Mouse (Mus musculus) large intestine, adult 2 months (tissue): ENCODE results near the gene Cetn3. TPM values are rescaled to one million over a fixed set of nuclear protein-coding genes. Genes with fewer than 3 reads are reported as not detected.
A peak's percentile ranks its signal among the peaks of the same experiment; 100 is the strongest.

Experiments
- DNase-seq: peaks from one replicate; pipeline ENCODE4 v3.0.0-alpha.2; 2012; ENCODE audit warnings: low read depth, low spot score
- WGBS: fragments of 180-500 bp; shearing (Covaris S2); methylation state at CpG from one replicate; pipeline ENCODE4 v1.1.7; 2018; 5-methylcytosine and 5-hydroxymethylcytosine counted together
- polyA plus RNA-seq: library from polyadenylated mRNA; depleted of rRNA; stranded (reverse); fragments of >200 nt; gene quantifications from 2 replicates; pipeline ENCODE4 v1.2.3, GENCODE M21; 2012; rRNA removed

The Cetn3 gene
- 4.3 and 5.6 TPM in 2 replicates for polyA plus RNA-seq

DNA sequence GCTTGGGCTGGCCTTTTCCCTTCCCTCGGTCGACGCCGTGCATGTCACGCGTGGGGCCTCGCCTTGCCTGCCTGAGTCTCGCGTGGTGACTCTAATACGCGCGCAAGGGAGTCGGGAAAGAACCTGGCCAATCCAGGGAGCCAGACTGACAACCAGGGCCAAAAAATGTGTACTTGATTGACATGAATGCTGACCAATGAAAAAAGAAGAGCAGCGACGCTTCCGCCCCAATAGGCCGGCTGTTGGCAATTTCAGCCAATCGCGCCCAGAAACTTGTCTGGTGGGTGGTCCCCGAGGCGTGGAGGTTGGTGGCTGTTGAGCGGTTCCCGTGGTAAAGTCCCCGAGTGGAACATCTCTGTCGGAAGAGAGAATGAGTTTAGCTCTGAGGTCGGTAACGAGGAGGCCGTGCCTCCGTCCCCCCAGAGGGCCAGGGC lies at the start of gene Cetn3:
Gene Cetn3, plus strand, starts transcription at position 107 of the 434 bp plus-strand sequence.
- WGBS, result under 1% methylated on average over 29 of the region's 29 CpGs
- DNase-seq, result peak; percentile 92

DNA sequence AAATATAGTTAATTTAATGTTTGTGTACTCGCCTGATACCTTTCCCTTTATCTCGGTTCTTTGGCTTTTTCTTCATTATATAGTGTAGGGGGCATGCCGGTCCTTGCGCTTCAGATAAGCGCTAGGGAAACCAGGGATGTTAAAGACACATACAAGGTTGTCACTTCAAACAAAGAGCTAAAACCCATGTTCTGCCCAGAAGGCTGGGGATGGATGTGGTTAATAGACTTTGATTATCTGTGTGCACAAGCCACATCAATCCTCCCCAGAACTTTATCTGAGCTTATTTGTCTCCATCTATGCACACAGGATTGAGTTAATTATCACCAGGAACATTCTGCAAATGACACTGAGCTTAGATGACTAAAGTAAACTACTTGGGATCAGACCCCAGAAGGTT lies 46.3 kb upstream of the Cetn3 start:
- 83% methylated on average over 5 of the region's 5 CpGs for WGBS

DNA sequence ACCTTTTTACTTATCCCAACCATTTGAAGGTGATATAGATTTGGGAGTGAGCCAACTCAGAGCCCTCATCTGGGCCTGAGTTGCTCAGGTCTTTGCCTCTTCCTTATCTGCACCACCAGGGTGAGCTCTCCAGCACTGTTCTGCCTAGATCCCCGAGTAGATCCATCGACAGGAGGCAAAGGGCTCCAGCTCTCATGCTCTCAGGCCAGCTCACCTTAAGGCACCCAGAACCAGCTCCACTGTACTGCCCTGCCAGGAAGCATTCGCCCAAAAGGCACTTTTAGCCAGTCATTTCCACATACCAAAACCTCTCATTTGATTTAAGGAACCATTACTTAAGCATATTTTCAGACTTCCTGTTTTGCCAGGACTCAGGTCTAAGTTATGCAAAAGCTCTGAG lies 42.0 kb upstream of the Cetn3 start:
- WGBS, result 37% methylated on average over 3 of the region's 3 CpGs
- no peak for DNase-seq

More for the DNA sequence above, 46.3 kb upstream of the Cetn3 start:
- DNase-seq, result no peak

DNA sequence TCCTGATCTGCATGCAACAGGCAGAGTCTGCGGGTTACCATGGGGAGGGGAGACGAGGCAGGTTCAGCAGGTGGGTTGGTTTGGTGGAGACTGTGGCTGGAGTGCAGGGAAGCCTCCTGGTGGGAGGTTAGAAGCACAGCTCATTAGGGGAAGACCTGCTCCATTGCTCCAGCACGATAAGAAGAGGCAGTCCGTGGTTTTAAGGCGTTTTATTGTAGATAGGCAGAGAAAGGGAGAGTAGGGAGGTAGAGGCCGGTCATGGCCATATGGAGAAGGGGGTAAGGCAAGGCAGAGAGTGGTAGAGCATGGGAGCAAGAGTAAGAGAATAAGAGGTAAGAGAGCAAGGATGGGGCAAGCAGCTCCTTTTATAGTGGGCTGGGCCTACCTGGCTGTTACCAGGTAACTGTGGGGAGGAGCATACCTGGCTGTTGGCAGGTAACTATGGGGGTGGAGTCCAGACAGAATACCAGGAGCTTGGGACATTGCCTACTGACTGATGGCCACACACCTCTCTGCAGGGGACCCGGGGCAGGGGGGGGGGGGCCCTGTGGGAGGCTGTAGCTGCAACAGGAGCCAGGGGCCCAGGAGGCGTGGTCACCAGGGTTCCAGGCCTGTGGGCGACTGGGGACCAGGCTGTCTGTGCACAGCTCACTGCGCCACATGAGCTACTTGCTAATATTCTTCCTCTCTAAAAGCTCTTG lies 39.3 kb upstream of the Cetn3 start:
- WGBS, result 52% methylated on average over 10 of the region's 10 CpGs
- no peak for DNase-seq

DNA sequence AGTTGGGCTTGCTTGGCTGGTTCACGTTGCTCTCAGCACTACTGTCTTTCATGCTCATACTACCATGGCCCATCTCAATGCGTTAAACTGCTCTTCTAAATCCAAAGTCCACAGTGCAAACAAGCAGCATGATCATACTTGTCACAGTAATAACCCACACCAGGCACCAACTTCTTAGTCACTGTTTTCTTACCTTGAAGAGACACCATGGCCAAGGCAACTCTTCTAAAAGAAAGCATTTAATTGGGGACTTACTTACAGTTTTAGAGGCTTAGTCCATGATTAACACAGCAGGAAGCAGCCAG lies 38.8 kb upstream of the Cetn3 start:
- WGBS, result 30% methylated on average over 2 of the region's 2 CpGs
- no peak for DNase-seq

DNA sequence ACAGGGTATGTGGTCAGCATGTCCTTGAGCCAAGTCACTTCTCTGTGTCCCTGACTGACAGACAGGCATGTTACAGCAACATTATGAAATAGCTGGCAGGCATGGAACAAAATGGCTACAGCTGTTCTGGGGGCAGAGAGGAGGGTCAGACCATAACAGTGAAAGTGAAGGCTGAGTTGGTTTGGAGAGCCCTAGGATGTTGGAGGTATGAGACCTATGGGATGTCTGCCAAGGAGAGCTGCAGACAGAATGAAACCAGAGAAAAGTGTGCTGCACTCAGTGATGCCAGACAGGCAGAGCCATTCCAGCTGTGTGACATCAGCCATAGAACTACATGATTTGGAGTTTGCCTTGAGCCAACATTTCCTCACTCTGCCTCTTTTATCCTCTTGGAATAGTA lies 28.0 kb upstream of the Cetn3 start:
- no peak for DNase-seq

DNA sequence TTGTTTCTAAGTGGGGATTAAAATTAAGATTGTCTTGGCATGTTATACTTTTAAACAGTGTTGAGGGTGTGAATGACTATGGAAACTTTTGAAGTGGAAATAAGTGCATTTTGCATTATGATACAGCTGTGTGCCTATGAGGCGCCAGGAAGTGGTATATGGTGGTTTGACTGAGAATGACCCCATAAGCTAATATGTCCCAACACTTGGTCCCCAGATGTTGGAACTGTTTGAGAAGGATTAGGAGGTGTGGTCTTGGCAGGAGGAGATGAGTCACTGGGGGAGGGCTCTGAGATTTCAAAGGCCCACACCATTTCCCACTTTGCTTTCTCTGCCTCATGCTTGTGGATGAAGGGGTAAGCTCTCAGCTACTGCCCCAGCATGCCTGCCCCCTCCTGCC lies 27.6 kb upstream of the Cetn3 start:
- 98% methylated on average over 1 of the region's 1 CpGs for WGBS
- no peak for DNase-seq

DNA sequence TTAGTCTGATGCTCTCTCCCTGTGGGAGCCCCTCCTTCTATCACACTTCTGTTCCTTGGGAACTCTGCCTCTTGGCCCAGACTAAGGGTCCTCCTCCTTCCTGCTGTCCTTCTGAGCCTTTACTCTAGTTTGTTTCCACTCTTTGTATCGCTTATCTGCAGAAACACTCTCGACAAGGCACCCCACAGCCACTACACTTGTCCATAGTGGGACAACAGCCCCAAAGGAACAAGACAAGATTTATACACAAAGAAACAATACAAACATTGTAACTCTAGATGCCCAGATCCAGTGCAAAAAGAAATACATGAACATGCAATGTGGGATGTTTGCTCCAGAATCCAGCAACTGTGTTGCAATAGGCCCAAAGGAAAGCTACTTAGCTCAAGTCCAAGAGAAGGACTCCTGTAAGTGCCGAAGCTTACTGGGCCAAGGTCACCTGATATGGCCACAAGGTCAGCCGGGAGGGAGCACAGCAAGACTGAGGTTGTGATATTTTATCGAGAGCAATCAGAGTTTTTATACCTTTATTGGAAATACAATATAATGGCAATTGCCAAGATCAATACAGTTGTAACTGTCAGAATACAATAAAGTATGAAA lies 25.7 kb upstream of the Cetn3 start:
- DNase-seq, result no peak
- WGBS, result 71% methylated on average over 5 of the region's 5 CpGs

DNA sequence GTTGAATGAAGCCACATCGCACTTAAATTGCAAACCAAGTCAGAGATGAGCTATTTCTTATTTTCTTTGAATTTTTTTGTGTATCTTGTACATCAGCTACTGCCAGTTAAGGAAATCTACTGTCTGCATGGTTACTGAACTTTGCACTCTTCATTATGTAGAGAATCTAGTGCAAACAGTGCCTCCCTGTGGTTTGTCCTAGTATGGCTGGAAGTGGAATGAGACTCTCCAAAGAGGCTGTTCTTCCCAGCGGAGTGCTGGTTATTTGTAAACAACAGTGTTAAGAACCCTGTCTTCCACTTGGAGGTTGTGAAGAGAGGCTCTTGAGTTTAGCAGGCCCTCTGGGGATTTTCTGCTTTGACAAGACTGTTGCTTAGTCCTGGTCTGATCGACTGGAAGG lies 22.5 kb upstream of the Cetn3 start:
- WGBS, result 26% methylated on average over 3 of the region's 3 CpGs
- DNase-seq, result peak; percentile 28

DNA sequence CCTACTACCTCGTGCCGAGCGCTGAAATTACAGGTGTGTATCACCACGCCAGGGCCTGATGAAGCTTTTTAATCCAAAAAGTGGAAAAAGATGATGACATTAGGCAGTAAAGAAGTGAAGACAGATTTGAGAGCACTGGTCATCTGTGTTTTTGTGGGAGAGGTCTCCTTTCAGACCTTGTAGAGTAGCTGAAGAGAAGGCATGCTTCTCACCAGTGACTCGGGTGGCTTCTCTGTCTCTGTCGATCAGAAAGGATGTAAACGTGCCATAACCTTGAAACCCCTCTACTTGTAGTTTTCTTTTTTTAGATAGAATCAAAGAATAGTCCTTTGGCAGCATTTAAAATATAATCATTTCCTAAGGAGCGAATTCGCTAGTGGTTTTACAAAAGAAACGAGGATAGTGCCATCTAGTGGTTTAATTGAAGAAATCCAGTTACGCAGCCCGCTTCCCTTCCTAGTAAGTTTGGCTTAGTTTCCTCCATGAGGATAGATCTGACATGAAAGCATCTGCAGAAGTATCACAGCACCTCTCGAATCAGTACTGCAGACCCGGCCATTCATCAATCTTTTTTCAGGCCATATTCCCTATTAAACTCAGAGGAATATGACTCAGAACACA lies 21.2 kb upstream of the Cetn3 start:
- no peak for DNase-seq

DNA sequence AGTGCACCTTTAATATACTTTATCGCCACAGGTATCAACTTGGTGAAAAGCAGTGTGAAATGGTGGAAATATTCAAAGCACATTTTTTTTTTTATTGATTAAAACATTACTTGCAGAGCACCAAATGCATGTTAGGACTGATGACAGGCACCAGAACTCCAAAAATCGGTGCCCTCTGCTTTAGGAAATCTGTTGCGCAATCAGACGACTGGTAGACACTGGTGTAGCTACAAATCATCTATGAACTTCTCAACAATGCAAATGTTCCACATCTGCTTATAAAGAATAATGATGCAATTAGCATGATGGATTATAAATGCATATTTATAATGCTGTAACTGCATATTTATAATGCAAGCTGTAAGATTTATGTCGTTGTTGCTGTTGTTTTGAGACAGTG lies 18.7 kb upstream of the Cetn3 start:
- no peak for DNase-seq
- WGBS, result 70% methylated on average over 5 of the region's 5 CpGs

More for the DNA sequence above, 21.2 kb upstream of the Cetn3 start:
- WGBS, result 31% methylated on average over 14 of the region's 14 CpGs

DNA sequence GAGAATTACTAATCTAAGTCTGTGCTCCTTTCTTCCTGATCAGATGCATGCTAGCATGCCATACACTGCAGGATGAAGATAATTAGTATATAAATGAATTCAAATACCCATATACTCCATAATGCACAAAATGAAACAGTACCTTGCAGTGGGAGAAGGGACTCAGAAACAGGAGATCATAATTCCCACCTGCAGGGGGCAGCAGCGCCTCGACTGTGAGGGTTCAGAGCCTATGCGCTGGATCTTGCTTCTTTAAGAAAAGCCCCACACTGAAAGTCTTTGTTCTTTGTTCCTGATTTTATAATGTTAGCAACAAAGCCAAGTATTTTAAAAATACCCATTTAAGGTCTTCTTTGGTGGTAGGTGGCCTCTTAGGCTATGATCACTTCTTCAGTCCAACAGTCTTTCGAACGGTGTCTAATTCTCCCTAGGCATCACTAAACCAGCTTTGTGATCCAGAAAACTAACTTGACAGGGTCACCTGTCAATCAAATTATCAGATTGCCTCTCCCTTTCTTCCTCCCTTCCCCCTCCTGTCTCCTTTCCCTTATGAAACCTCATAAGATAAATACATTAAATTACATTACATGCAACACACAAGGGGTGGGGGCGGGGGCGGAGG lies 15.7 kb upstream of the Cetn3 start:
- no peak for DNase-seq
- 78% methylated on average over 7 of the region's 7 CpGs for WGBS

DNA sequence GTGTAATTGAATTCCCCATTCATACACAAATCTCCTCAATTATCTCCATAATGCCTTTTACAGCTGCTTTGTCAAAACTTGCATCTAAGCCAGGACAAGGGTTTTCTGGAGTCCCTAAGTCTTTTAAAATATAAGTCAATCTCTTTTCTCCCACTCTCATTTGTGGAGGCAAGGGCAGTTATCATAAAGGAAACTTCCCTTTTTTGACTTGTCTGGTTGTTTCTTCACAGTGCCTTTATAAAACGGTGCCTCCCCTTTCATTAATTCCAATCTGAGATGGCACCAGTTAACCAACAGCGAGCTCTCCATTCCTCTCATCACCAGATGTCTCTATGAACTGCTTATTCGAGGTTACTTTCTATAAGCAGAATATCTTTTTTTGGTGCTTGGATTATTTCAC lies 6.7 kb upstream of the Cetn3 start:
- WGBS, result 79% methylated on average over 3 of the region's 3 CpGs
- DNase-seq, result no peak

DNA sequence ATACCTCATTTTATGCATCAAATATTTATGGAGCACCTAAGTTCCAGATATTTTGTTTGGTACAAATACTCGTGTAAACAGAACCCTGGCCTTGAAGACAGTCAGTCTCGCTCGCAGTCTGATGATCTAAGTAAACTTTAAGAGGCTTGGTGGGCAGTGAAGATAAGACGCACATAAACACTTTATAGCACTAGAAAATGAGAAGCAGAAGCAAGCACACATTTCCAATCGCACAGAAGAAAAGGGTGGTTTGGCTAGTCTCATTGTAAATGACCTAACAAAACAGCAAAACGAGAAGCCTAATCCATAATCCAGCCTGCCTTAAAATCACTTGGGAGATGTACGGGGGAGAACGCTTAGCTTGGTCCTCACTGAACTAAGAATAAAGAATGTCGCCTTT lies 402 bp upstream of the Cetn3 start:
- DNase-seq, result no peak
- WGBS, result 13% methylated on average over 9 of the region's 9 CpGs

DNA sequence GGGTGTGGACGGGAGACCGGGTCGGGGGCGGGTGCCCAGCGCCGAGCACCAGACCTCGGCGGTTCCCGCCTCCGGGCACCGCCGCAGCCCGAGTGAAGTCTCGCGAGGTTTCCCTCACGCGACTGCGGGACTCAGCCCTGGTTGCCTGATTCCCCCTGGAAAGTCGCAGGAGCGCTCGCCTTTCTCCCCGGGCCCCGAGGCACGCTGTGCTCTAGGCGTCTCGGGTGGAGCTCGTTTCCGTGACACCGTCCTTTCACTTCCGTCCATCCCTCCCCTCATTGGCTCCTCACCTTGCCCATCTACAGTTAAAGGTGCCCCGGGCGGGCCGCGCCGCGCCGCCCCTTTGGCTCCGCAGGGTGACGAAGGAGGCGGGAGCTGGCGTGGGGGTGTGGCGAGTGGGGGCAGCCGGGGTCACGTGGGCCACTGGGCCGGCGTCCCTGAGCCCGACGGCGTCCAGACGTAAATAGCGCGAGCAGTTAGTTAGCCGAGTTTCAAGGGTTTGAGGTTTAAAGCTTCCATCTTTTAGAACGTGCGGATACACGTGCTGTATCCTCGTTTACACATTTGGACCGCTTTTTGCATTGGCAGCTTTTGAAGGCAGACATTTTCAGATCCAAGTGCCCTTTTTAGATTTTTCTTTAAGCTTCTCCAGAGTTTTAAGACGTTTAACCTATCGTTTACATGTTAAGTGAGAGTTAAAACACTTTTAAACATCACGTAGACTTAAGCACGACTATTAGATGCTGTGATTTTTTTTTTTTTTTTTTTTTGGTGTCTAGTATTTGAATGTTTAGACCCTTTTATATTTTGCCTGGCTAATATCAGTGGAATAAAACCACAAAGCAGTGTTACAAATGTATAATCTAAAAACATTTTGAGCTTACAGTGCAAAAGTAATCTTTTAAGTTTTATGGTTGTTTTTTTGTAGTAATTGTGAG lies 797 bp downstream of the Cetn3 start:
- WGBS, result under 1% methylated on average over 62 of the region's 62 CpGs
- DNase-seq, result peak; percentile 84

DNA sequence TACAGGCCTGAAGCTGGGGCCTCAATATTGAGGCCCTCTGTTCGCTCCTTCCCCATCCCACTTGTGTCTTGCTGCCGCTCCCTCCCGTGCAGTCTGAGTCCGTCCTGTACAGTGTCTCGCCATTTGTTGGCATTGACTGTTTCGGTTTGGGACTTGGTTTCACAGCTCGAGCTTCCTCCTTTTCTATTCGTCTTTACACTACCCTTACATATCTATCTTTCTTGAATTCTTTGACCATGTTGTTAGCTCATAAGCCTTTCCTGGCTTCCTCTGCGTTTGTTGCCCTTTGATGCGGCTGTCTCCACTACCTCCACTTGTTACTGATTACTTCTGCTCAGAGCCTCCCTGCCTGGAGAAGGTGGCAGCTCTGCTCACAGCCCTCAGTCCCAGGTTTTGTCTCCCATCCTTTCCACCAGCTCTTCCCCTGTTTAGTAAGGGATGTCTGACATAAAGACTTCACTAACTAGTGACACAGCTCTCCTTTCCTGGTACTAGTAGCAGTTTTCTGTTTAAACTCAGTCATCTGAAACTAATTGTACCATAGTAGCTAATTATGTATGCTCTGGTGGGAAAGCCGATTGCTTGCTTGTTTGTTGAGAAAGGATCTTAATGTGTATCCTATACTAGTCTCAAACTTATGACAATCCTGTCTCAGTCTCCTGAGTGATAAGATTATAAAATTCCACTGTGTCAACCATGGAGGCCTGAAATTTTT lies 3.0 kb downstream of the Cetn3 start:
- WGBS, result 82% methylated on average over 11 of the region's 11 CpGs

DNA sequence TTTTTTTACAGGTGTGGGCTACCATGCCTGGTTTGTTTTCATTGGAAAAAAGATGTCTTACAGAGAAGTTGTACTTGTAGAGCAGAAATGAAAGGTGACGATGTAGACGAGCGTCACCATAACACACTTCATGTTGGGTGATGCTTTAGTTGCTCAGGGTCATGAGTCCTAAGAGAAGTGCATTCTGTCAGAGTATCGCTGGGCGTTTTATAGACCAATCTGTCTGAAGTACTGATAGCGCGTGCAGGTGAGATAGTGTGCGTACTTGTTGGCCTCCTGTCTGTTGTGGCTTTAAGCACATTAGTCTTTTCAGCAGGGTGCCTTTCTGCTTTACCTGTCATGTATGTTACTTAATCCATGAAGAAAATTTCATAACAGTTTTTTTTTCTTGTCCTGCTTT lies 7.3 kb downstream of the Cetn3 start:
- DNase-seq, result no peak
- 86% methylated on average over 8 of the region's 8 CpGs for WGBS

More for the DNA sequence above, 3.0 kb downstream of the Cetn3 start:
- no peak for DNase-seq

DNA sequence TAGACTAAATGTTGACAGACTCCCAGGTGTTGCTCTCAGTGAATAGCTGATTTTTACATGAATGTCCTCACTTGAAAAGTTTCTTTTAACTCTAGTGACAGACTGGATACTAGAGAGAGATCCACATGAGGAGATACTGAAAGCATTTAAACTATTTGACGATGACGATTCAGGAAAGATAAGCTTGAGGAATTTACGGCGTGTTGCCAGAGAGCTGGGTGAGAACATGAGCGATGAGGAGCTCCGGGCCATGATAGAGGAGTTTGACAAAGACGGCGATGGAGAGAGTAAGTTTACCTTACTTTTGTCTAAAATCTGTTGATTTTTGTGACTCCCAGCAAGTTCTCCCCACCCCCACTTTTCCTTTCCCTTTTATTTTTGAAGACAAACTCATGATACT lies 9.0 kb downstream of the Cetn3 start:
- 65% methylated on average over 8 of the region's 8 CpGs for WGBS
- DNase-seq, result no peak

DNA sequence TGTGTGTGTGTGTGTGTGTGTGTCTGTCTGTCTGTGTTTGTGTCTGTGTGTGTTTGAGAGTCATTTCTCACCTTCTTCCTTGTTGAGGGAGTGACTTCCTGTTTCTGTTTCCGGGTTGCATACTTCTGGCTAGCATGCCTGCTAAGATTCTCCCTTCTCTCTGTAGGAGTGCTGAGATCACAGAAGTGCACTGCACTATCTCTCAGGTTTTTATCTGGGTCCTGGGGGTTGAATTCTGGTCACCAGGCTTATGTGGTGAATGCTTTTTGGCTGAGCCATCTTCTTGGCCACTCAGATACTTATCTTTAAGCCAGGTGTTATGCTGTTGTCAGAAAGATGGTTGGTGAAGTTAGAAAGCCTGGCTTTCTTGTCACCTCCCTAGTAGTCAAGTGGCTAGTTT lies 11.0 kb downstream of the Cetn3 start:
- DNase-seq, result no peak

More for the DNA sequence above, 11.0 kb downstream of the Cetn3 start:
- 13% methylated on average over 1 of the region's 1 CpGs for WGBS
